Mouse (Mus musculus): ENCODE measurements around the gene Hpd. TPM values are rescaled to one million over a fixed set of nuclear protein-coding genes. Genes with fewer than 3 reads are reported as not detected.
"Not testable (repeated sequence)": the region's sequence is repeated elsewhere in the genome, so short reads cannot be mapped to it uniquely, and the experiment has no call there.

Hpd gene
- polyA plus RNA-seq, 1 experiment from 2014 or later: not detected

GRCm38 (mm10) chr5:123201523-123201892 lies 19.0 kb upstream of the Hpd start:
- WGBS: 90% methylated on average over 7 of the region's 7 CpGs
- Histone ChIP-seq H3K4me1 (replicated peaks) (no peaks in the 10 kb centered on the region), H3K27me3 (no peaks in the 10 kb centered on the region), H3K4me3 (no peak overlapping the region), H3K9ac (no peak overlapping the region), H3K36me3 (no peaks in the 10 kb centered on the region), H3K27ac (replicated peaks) (no peak overlapping the region), H3K4me2 (no peak overlapping the region), H3K9me3 (no peaks in the 10 kb centered on the region)
- no peak for ATAC-seq (ENCODE audit: low read depth)

GRCm38 (mm10) chr5:123200816-123201522 lies 18.4 kb upstream of the Hpd start:
- ATAC-seq (ENCODE audit: low read depth); H3K27ac ChIP-seq (replicated peaks); H3K9me3 ChIP-seq; H3K36me3 ChIP-seq; H3K4me1 ChIP-seq (replicated peaks); H3K4me3 ChIP-seq; H3K4me2 ChIP-seq; H3K27me3 ChIP-seq; H3K9ac ChIP-seq: not testable (repeated sequence)
- 93% methylated on average over 7 of the region's 7 CpGs for WGBS

- no peaks in the 10 kb centered on the region for H3K27me3 ChIP-seq
- 87% methylated on average over 4 of the region's 4 CpGs for WGBS
- H3K4me1 ChIP-seq (replicated peaks): no peaks in the 10 kb centered on the region
- H3K4me3 ChIP-seq: no peak overlapping the region
- no peak for ATAC-seq (ENCODE audit: low read depth)
- H3K9me3 ChIP-seq: no peaks in the 10 kb centered on the region
- H3K27ac ChIP-seq (replicated peaks): no peak overlapping the region
- no peak overlapping the region for H3K4me2 ChIP-seq
- H3K36me3 ChIP-seq: no peaks in the 10 kb centered on the region
- no peak overlapping the region for H3K9ac ChIP-seq
Measured at GRCm38 (mm10) chr5:123198523-123198922, 16.0 kb upstream of the Hpd start.

GRCm38 (mm10) chr5:123196746-123197145 lies 14.2 kb upstream of the Hpd start:
- H3K27ac ChIP-seq (replicated peaks): no peak overlapping the region
- whole genome bisulfite sequencing: 78% methylated on average over 4 of the region's 4 CpGs
- 0 out of 2 replicates have a peak, but pooled peaks cover 3% of the 10 kb centered on the region for H3K4me1 ChIP-seq (replicated peaks)
- ATAC-seq (ENCODE audit: low read depth): no peak
- H3K27me3 ChIP-seq: no peaks in the 10 kb centered on the region
- no peaks in the 10 kb centered on the region for H3K36me3 ChIP-seq
- H3K4me2 ChIP-seq: no peak overlapping the region
- H3K9me3 ChIP-seq: no peaks in the 10 kb centered on the region
- H3K9ac ChIP-seq: no peak overlapping the region
- no peak overlapping the region for H3K4me3 ChIP-seq

GRCm38 (mm10) chr5:123195500-123196000 lies 13.0 kb upstream of the Hpd start:
- Histone ChIP-seq H3K27me3 (no peaks in the 10 kb centered on the region), H3K27ac (replicated peaks) (no peak overlapping the region), H3K9me3 (no peaks in the 10 kb centered on the region), H3K4me3 (no peak overlapping the region), H3K4me1 (replicated peaks) (0 out of 2 replicates have a peak, but pooled peaks cover 3% of the 10 kb centered on the region), H3K4me2 (no peak overlapping the region), H3K36me3 (no peaks in the 10 kb centered on the region), H3K9ac (no peak overlapping the region)
- no peak for ATAC-seq (ENCODE audit: low read depth)
- 92% methylated on average over 16 of the region's 16 CpGs for WGBS

GRCm38 (mm10) chr5:123194856-123195255 lies 12.3 kb upstream of the Hpd start:
- no peak for ATAC-seq (ENCODE audit: low read depth)
- Histone ChIP-seq H3K4me1 (replicated peaks) (0 out of 2 replicates have a peak, but pooled peaks cover 3% of the 10 kb centered on the region), H3K4me2 (no peak overlapping the region), H3K9me3 (no peaks in the 10 kb centered on the region), H3K27ac (replicated peaks) (no peak overlapping the region), H3K9ac (no peak overlapping the region), H3K4me3 (no peak overlapping the region), H3K36me3 (no peaks in the 10 kb centered on the region), H3K27me3 (no peaks in the 10 kb centered on the region)
- 84% methylated on average over 6 of the region's 6 CpGs for WGBS

- Histone ChIP-seq H3K27me3 (no peaks in the 10 kb centered on the region), H3K36me3 (no peaks in the 10 kb centered on the region), H3K9ac (no peak overlapping the region), H3K27ac (replicated peaks) (no peak overlapping the region), H3K9me3 (no peaks in the 10 kb centered on the region), H3K4me1 (replicated peaks) (0 out of 2 replicates have a peak, but pooled peaks cover 3% of the 10 kb centered on the region), H3K4me3 (no peak overlapping the region), H3K4me2 (no peak overlapping the region)
- ATAC-seq (ENCODE audit: low read depth): no peak
- WGBS: 84% methylated on average over 5 of the region's 5 CpGs
Measured at GRCm38 (mm10) chr5:123193436-123193835, 10.9 kb upstream of the Hpd start.

GRCm38 (mm10) chr5:123192606-123193150 lies 10.2 kb upstream of the Hpd start:
- no peaks in the 10 kb centered on the region for H3K36me3 ChIP-seq
- no peaks in the 10 kb centered on the region for H3K27me3 ChIP-seq
- no peaks in the 10 kb centered on the region for H3K9me3 ChIP-seq
- 48% methylated on average over 9 of the region's 9 CpGs for WGBS
- ATAC-seq (ENCODE audit: low read depth): no peak
- H3K4me1 ChIP-seq (replicated peaks): 0 out of 2 replicates have a peak, but pooled peaks cover 3% of the 10 kb centered on the region
- H3K9ac ChIP-seq: no peak overlapping the region
- no peak overlapping the region for H3K4me2 ChIP-seq
- H3K4me3 ChIP-seq: no peak overlapping the region
- no peak overlapping the region for H3K27ac ChIP-seq (replicated peaks)

GRCm38 (mm10) chr5:123191427-123191826 lies 8.9 kb upstream of the Hpd start:
- 87% methylated on average over 6 of the region's 6 CpGs for WGBS
- Histone ChIP-seq H3K36me3 (no peaks in the 10 kb centered on the region), H3K4me2 (no peak overlapping the region), H3K4me1 (replicated peaks) (0 out of 2 replicates have a peak, but pooled peaks cover 3% of the 10 kb centered on the region), H3K9ac (no peak overlapping the region), H3K4me3 (no peak overlapping the region), H3K27me3 (no peaks in the 10 kb centered on the region), H3K9me3 (no peaks in the 10 kb centered on the region), H3K27ac (replicated peaks) (no peak overlapping the region)
- no peak for ATAC-seq (ENCODE audit: low read depth)

- Histone ChIP-seq H3K36me3 (no peaks in the 10 kb centered on the region), H3K9me3 (no peaks in the 10 kb centered on the region), H3K4me1 (replicated peaks) (peaks cover 6% of the 10 kb centered on the region; the same call in 1 of the 2 replicates), H3K4me3 (no peak overlapping the region), H3K27me3 (no peaks in the 10 kb centered on the region), H3K9ac (no peak overlapping the region), H3K27ac (replicated peaks) (no peak overlapping the region), H3K4me2 (no peak overlapping the region)
- no peak for ATAC-seq (ENCODE audit: low read depth)
- WGBS: 82% methylated on average over 3 of the region's 3 CpGs
Measured at GRCm38 (mm10) chr5:123190912-123191311, 8.4 kb upstream of the Hpd start.

- Histone ChIP-seq H3K36me3 (no peaks in the 10 kb centered on the region), H3K9me3 (no peaks in the 10 kb centered on the region), H3K27ac (replicated peaks) (no peak overlapping the region), H3K27me3 (0 out of 2 replicates have a peak, but pooled peaks cover 4% of the 10 kb centered on the region), H3K4me1 (replicated peaks) (peaks cover 4% of the 10 kb centered on the region; the same call in 1 of the 2 replicates), H3K4me3 (no peak overlapping the region), H3K4me2 (no peak overlapping the region), H3K9ac (no peak overlapping the region)
- no peak for ATAC-seq (ENCODE audit: low read depth)
- WGBS: 92% methylated on average over 3 of the region's 3 CpGs
Measured at GRCm38 (mm10) chr5:123187306-123187705, 4.8 kb upstream of the Hpd start.

- Histone ChIP-seq H3K4me3 (no peak overlapping the region), H3K9me3 (no peaks in the 10 kb centered on the region), H3K27ac (replicated peaks) (no peak overlapping the region), H3K36me3 (no peaks in the 10 kb centered on the region), H3K9ac (no peak overlapping the region), H3K4me1 (replicated peaks) (peaks cover 4% of the 10 kb centered on the region; the same call in 1 of the 2 replicates), H3K27me3 (0 out of 2 replicates have a peak, but pooled peaks cover 4% of the 10 kb centered on the region), H3K4me2 (no peak overlapping the region)
- WGBS: 66% methylated on average over 6 of the region's 6 CpGs
- ATAC-seq (ENCODE audit: low read depth): no peak
Measured at GRCm38 (mm10) chr5:123185966-123186365, 3.4 kb upstream of the Hpd start.

Measured in neural tube, embryonic 13.5 days (tissue).